Mouse (Mus musculus) spleen, adult 2 months (tissue): ENCODE measurements around the gene Slc16a7.

Source experiments
- CTCF ChIP-seq: fragments of 200-500 bp; IDR thresholded peaks from 2 replicates; pipeline ENCODE4 v1.5.1; 2011; ENCODE audit warnings: mild to moderate bottlenecking, inconsistent platforms; ENCODE audit not compliant: insufficient read depth, insufficient read length, insufficient replicate concordance; ENCODE audit errors: extremely low read depth
- POLR2A ChIP-seq: fragments of 200-500 bp; IDR thresholded peaks from 2 replicates; pipeline ENCODE4 v1.6.1; 2011; ENCODE audit warnings: low read depth, low read length, inconsistent platforms

DNA sequence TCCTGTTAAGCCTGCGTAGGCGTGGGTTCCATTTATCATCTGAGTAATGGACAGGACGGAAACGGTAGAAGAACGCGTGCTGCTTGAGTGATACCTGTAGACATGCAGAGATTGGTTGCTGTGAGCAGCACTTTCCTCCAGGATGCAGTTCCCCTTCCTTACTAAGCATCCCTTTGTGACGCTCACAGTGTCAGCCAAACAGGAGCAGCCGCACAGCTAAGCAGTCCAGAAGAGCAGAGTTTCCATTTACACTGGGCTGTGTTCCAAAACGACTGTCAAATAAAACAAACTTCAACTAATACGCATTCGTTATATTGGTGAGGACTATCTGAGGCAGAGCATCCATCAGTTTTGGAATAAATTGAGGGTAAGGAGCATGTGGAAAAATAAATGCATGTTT is 17.8 kb downstream of the Slc16a7 start:
- TF ChIP-seq CTCF (no peak), POLR2A (no peak)
